In genomic region chr2:170060066-170060465, GRCm38 (mm10) we compare ENCODE assay signal across 8 mouse cellular contexts.
DNase-seq lines count a peak whose midpoint lies in the region; ATAC-seq and TF ChIP-seq lines count a peak whose summit lies in the region.

No protein-coding gene starts in this region.

- ATAC-seq in forebrain, postnatal 0 days, result no peak
- no peak for ATAC-seq in forebrain, embryonic 13.5 days
- no peak for ATAC-seq in kidney, postnatal 0 days (replicated peaks; ENCODE audit: low FRiP score, low read depth)

- H3K9ac ChIP-seq in forebrain, postnatal 0 days, result no peak overlapping the region
- no peak overlapping the region for H3K9ac ChIP-seq in forebrain, embryonic 13.5 days
- H3K9ac ChIP-seq in kidney, postnatal 0 days (ENCODE audit: low read depth, low read length), result no peak overlapping the region

- no peak overlapping the region for H3K4me2 ChIP-seq in forebrain, postnatal 0 days (ENCODE audit: low read depth)
- no peak overlapping the region for H3K4me2 ChIP-seq in forebrain, embryonic 13.5 days
- no peak overlapping the region for H3K4me2 ChIP-seq in kidney, postnatal 0 days (ENCODE audit: low read length)

- DNase-seq in forebrain, postnatal 0 days, result no peak
- DNase-seq in right cerebral cortex, postnatal 4 days, result peak; percentile 39
- no peak for DNase-seq in right cerebral cortex, postnatal 25 days
- DNase-seq in kidney, postnatal 0 days (ENCODE audit: low spot score), result no peak
- no peak for DNase-seq in gastrocnemius, adult 8-10 months (ENCODE audit: low spot score in 2 of 2)
- no peak for DNase-seq in right cerebral cortex, postnatal 14 days

- H3K27me3 ChIP-seq in forebrain, postnatal 0 days (ENCODE audit: insufficient read depth, low read length), result no peaks in the 10 kb centered on the region
- no peaks in the 10 kb centered on the region for H3K27me3 ChIP-seq in forebrain, embryonic 13.5 days
- H3K27me3 ChIP-seq in kidney, postnatal 0 days (ENCODE audit: insufficient read depth, low read length), result no peaks in the 10 kb centered on the region
- no peaks in the 10 kb centered on the region for H3K27me3 ChIP-seq in testis, adult 2 months (ENCODE audit: control insufficient read depth, insufficient read depth, low read length)

- H3K4me3 ChIP-seq in forebrain, postnatal 0 days (ENCODE audit: low read depth, low read length), result no peak overlapping the region
- no peak overlapping the region for H3K4me3 ChIP-seq in forebrain, embryonic 13.5 days
- no peak overlapping the region for H3K4me3 ChIP-seq in kidney, postnatal 0 days (replicated peaks; ENCODE audit: low read depth, low read length)
- H3K4me3 ChIP-seq in testis, adult 2 months (ENCODE audit: control insufficient read depth, low read depth, low read length), result no peak overlapping the region

- no peaks in the 10 kb centered on the region for H3K4me1 ChIP-seq in forebrain, postnatal 0 days (ENCODE audit: insufficient read depth)
- no peaks in the 10 kb centered on the region for H3K4me1 ChIP-seq in forebrain, embryonic 13.5 days
- no peaks in the 10 kb centered on the region for H3K4me1 ChIP-seq in kidney, postnatal 0 days (replicated peaks; ENCODE audit: insufficient read depth, low read length)
- H3K4me1 ChIP-seq in testis, adult 2 months (ENCODE audit: control insufficient read depth, insufficient read depth, low read length), result peaks cover 2% of the 10 kb centered on the region

- H3K36me3 ChIP-seq in forebrain, postnatal 0 days (ENCODE audit: insufficient read depth), result no peaks in the 10 kb centered on the region
- H3K36me3 ChIP-seq in forebrain, embryonic 13.5 days (ENCODE audit: poor library complexity, severe bottlenecking), result no peaks in the 10 kb centered on the region
- H3K36me3 ChIP-seq in kidney, postnatal 0 days (ENCODE audit: insufficient read depth, low read length), result no peaks in the 10 kb centered on the region
- no peaks in the 10 kb centered on the region for H3K36me3 ChIP-seq in testis, adult 2 months (ENCODE audit: control insufficient read depth, insufficient read depth, low read length)

- no peaks in the 10 kb centered on the region for H3K9me3 ChIP-seq in forebrain, postnatal 0 days (ENCODE audit: low read length)
- H3K9me3 ChIP-seq in forebrain, embryonic 13.5 days (replicated peaks), result no peaks in the 10 kb centered on the region
- no peaks in the 10 kb centered on the region for H3K9me3 ChIP-seq in kidney, postnatal 0 days (replicated peaks; ENCODE audit: low read length)

- TF ChIP-seq POLR2A in testis, adult 2 months (IDR thresholded peaks at IDR 0.05; ENCODE audit: control insufficient read depth, low read depth, low read length), result no peak

- WGBS in forebrain, postnatal 0 days, result 72% methylated on average over 4 of the region's 4 CpGs
- 63% methylated on average over 4 of the region's 4 CpGs for WGBS in forebrain, embryonic 13.5 days
- WGBS in kidney, postnatal 0 days, result 71% methylated on average over 4 of the region's 4 CpGs

- TF ChIP-seq CTCF in forebrain, postnatal 0 days (IDR thresholded peaks at IDR 0.05; ENCODE audit: low read depth), result peak; percentile 62
- peak; percentile 63 for TF ChIP-seq CTCF in kidney, postnatal 0 days (IDR thresholded peaks at IDR 0.05; ENCODE audit: low read depth)
- peak; percentile 84 for TF ChIP-seq CTCF in testis, adult 2 months (IDR thresholded peaks at IDR 0.05; ENCODE audit: control insufficient read depth, insufficient read depth, insufficient replicate concordance, low read depth, low read length)

- H3K27ac ChIP-seq in forebrain, postnatal 0 days (ENCODE audit: low read depth, low read length), result no peak overlapping the region
- no peak overlapping the region for H3K27ac ChIP-seq in forebrain, embryonic 13.5 days
- no peak overlapping the region for H3K27ac ChIP-seq in kidney, postnatal 0 days
- H3K27ac ChIP-seq in testis, adult 2 months (ENCODE audit: control insufficient read depth, insufficient read depth, low read depth, low read length), result no peak overlapping the region
